Mouse (Mus musculus): Measurements from ENCODE around the gene Ep300.

- TF ChIP-seq MAX (IDR thresholded peaks at IDR 0.05) (no peak), CTCF (IDR thresholded peaks at IDR 0.05; ENCODE audit: control insufficient read depth, insufficient read depth, insufficient read length) (no peak), MYOD1 (IDR thresholded peaks at IDR 0.05; ENCODE audit: control insufficient read depth, insufficient read length, low read depth) (no peak), CEBPB (IDR thresholded peaks at IDR 0.05; ENCODE audit: low read depth) (no peak), MYOG (IDR thresholded peaks at IDR 0.05; ENCODE audit: control insufficient read depth, extremely low read depth, insufficient read length) (no peak)
Observed at GRCm38 (mm10) chr15:81562491-81563488, 22.4 kb upstream of the Ep300 start.
